Mouse (Mus musculus) thymus, postnatal 10 days (tissue): ENCODE data around the gene Yipf1.
A peak's percentile ranks its signal among the peaks of the same experiment; 100 is the strongest.

Source experiments
- DNase-seq, 2 experiments: peaks; one replicate each; pipeline ENCODE4 v3.0.0; 2021; ENCODE audit warnings: low spot score in 2 of 2

Gene Yipf1

GRCm38 (mm10) chr4:107313690-107314478, at the start of gene Yipf1:
TSS of gene Yipf1 (plus strand) at chr4:107314363.
- DNase-seq, result peak; percentile 83 to 89

- no peak for DNase-seq
These were observed 40.5 kb upstream of the Yipf1 start for GRCm38 (mm10) chr4:107273683-107274082.

GRCm38 (mm10) chr4:107274511-107274910, 39.7 kb upstream of the Yipf1 start:
- DNase-seq, result no peak

GRCm38 (mm10) chr4:107278188-107278707, 35.9 kb upstream of the Yipf1 start:
- DNase-seq, result no peak

- no peak for DNase-seq
These were observed 33.2 kb upstream of the Yipf1 start for GRCm38 (mm10) chr4:107280843-107281475.

- no peak for DNase-seq
These were observed 28.5 kb upstream of the Yipf1 start for GRCm38 (mm10) chr4:107285446-107286200.

GRCm38 (mm10) chr4:107286386-107286785, 27.8 kb upstream of the Yipf1 start:
- no peak for DNase-seq

GRCm38 (mm10) chr4:107287517-107287916, 26.6 kb upstream of the Yipf1 start:
- no peak for DNase-seq

- no peak for DNase-seq
These were observed 22.4 kb upstream of the Yipf1 start for GRCm38 (mm10) chr4:107291611-107292272.

- no peak for DNase-seq
These were observed 21.9 kb upstream of the Yipf1 start for GRCm38 (mm10) chr4:107292273-107292662.

GRCm38 (mm10) chr4:107298071-107298606, 16.0 kb upstream of the Yipf1 start:
- DNase-seq, result no peak

- no peak for DNase-seq
These were observed 14.3 kb upstream of the Yipf1 start for GRCm38 (mm10) chr4:107299779-107300340.

- no peak for DNase-seq
These were observed 13.8 kb upstream of the Yipf1 start for GRCm38 (mm10) chr4:107300371-107300770.

- no peak for DNase-seq
These were observed 13.1 kb upstream of the Yipf1 start for GRCm38 (mm10) chr4:107300902-107301555.

GRCm38 (mm10) chr4:107302221-107302620, 11.9 kb upstream of the Yipf1 start:
- no peak for DNase-seq

GRCm38 (mm10) chr4:107302832-107303231, 11.3 kb upstream of the Yipf1 start:
- DNase-seq, result no peak

- DNase-seq, result no peak
These were observed 10.6 kb upstream of the Yipf1 start for GRCm38 (mm10) chr4:107303531-107303930.

- no peak for DNase-seq
These were observed 7.2 kb upstream of the Yipf1 start, which contains the start of gene Dio1 for GRCm38 (mm10) chr4:107306966-107307365. TSS of gene Dio1 (minus strand) at chr4:107307169.

- DNase-seq, result no peak
These were observed 279 bp downstream of the Yipf1 start for GRCm38 (mm10) chr4:107314479-107314805.

GRCm38 (mm10) chr4:107318646-107319045, 4.5 kb downstream of the Yipf1 start:
- DNase-seq, result no peak

- no peak for DNase-seq
These were observed 6.9 kb downstream of the Yipf1 start for GRCm38 (mm10) chr4:107321041-107321440.
